Mouse (Mus musculus) stomach, embryonic 14.5 days (tissue): Measurements from ENCODE around the gene C2. TPM values are rescaled to one million over a fixed set of nuclear protein-coding genes. Genes with fewer than 3 reads are reported as not detected.

Experiments
- ATAC-seq: fragments of 200-750 bp; cut with Nextera tagmentation; 2 replicates; pipeline ENCODE4 v1.8.0; 2017; ENCODE audit warnings: low read depth, moderate TSS enrichment; ENCODE audit not compliant: insufficient number of reproducible peaks, insufficient read depth, low FRiP score
- H3K27ac ChIP-seq: fragments of 300-500 bp; sonication (generic); 2 replicates; pipeline ENCODE4 v1.5.1; 2014; ENCODE audit warnings: mild to moderate bottlenecking, low read length, moderate library complexity, mixed read lengths
- H3K27me3 ChIP-seq: fragments of 300-500 bp; sonication (generic); 2 replicates; pipeline ENCODE4 v1.6.1; 2014; ENCODE audit warnings: low read length, control low read depth, mixed read lengths; ENCODE audit not compliant: control insufficient read depth, insufficient read depth
- H3K36me3 ChIP-seq: fragments of 300-500 bp; sonication (generic); 2 replicates; pipeline ENCODE4 v1.6.1; 2014; ENCODE audit warnings: mild to moderate bottlenecking, control low read depth, low read length, moderate library complexity, mixed read lengths; ENCODE audit not compliant: control insufficient read depth, insufficient read depth
- H3K4me1 ChIP-seq: fragments of 300-500 bp; sonication (generic); 2 replicates; pipeline ENCODE4 v1.6.1; 2014; ENCODE audit warnings: low read length, control low read depth, mixed read lengths; ENCODE audit not compliant: control insufficient read depth, insufficient read depth
- H3K4me2 ChIP-seq: fragments of 300-500 bp; sonication (generic); replicated peaks from 2 replicates; pipeline ENCODE4 v1.6.1; 2014; ENCODE audit warnings: low read depth, low read length, control low read depth
- H3K4me3 ChIP-seq: fragments of 300-500 bp; sonication (generic); 2 replicates; pipeline ENCODE4 v1.5.1; 2014; ENCODE audit warnings: low read depth, low read length, control low read depth
- H3K9ac ChIP-seq: fragments of 300-500 bp; sonication (generic); replicated peaks from 2 replicates; pipeline ENCODE4 v1.6.1; 2014; ENCODE audit warnings: low read depth, mild to moderate bottlenecking, control low read depth, low read length, moderate library complexity, mixed read lengths
- H3K9me3 ChIP-seq: fragments of 300-500 bp; sonication (generic); 2 replicates; pipeline ENCODE4 v1.6.1; 2016; ENCODE audit warnings: low read depth, low read length, control low read depth; ENCODE audit not compliant: control insufficient read depth
- WGBS: fragments of 180-500 bp; shearing (Covaris S2); extraction: QIAGEN DNeasy Blood & Tissue Kit; methylation state at CpG from one replicate; pipeline ENCODE4 v1.1.7; 2014; 5-methylcytosine and 5-hydroxymethylcytosine counted together
- polyA plus RNA-seq: library from polyadenylated mRNA; unstranded; fragments of >200 nt; fragmentation: Nextera tagmentation; extraction: Ambion mirVana; gene quantifications from 2 replicates; pipeline ENCODE4 v1.2.1, GENCODE M21; 2014

Gene C2
- polyA plus RNA-seq = 2.8 TPM in 2 replicates

- peak within 1 kb of the TSS; percentile 96 for H3K9ac ChIP-seq
- ATAC-seq = peak; percentile 33
Observed at GRCm38 (mm10) chr17:34898160-34898586, at the start of gene C2, which contains the start of gene Ehmt2. C2 (minus strand) TSS chr17:34898265. Ehmt2 (plus strand) TSS chr17:34898469.

GRCm38 (mm10) chr17:34947606-34948005, 49.5 kb upstream of the C2 start:
- Histone ChIP-seq H3K9me3 (no peaks in the 10 kb centered on the region), H3K27me3 (no peaks in the 10 kb centered on the region), H3K4me1 (peaks cover 10% of the 10 kb centered on the region), H3K4me3 (no peak overlapping the region), H3K27ac (no peak overlapping the region), H3K4me2 (no peak overlapping the region), H3K9ac (no peak overlapping the region), H3K36me3 (peaks cover 22% of the 10 kb centered on the region)
- WGBS = 26% methylated on average over 8 of the region's 8 CpGs
- ATAC-seq = no peak

More at GRCm38 (mm10) chr17:34898160-34898586, at the start of gene C2, which contains the start of gene Ehmt2:
- Histone ChIP-seq H3K4me3 (peak within 1 kb of the TSS; percentile 61), H3K27ac (peak within 1 kb of the TSS; percentile 98), H3K27me3 (no peaks in the 10 kb centered on the region), H3K36me3 (peaks cover 16% of the 10 kb centered on the region), H3K9me3 (no peaks in the 10 kb centered on the region), H3K4me2 (peak within 1 kb of the TSS; percentile 80), H3K4me1 (peaks cover 27% of the 10 kb centered on the region)
- 0% methylated on average over 18 of the region's 44 CpGs for WGBS

GRCm38 (mm10) chr17:34946486-34947140, 48.5 kb upstream of the C2 start:
- no peaks in the 10 kb centered on the region for H3K27me3 ChIP-seq
- H3K9me3 ChIP-seq = no peaks in the 10 kb centered on the region
- no peak overlapping the region for H3K9ac ChIP-seq
- peaks cover 22% of the 10 kb centered on the region for H3K36me3 ChIP-seq
- WGBS = 90% methylated on average over 5 of the region's 5 CpGs
- ATAC-seq = no peak
- no peak overlapping the region for H3K4me3 ChIP-seq
- H3K4me1 ChIP-seq = peaks cover 10% of the 10 kb centered on the region
- H3K27ac ChIP-seq = no peak overlapping the region
- no peak overlapping the region for H3K4me2 ChIP-seq

DNA sequence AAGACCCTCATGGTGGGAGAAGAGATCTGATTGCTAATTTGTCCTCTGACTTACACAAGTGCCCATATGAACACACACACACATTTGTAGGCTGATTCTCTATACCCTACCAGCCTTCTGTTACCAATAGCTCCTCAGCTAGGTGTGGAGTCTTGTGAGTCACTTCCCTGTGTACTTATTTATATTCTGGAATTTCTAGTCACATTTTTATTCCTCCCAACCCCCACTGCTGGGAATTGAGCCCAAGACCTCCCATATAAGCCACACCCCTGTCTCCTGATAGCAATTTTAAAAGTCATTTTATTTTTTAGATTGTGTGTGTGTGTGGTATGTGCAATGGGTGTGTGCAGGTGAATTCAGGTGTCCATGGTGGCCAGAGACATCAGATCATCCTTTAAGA, 46.3 kb upstream of the C2 start:
- H3K27me3 ChIP-seq = no peaks in the 10 kb centered on the region
- H3K4me3 ChIP-seq = no peak overlapping the region
- 0 out of 2 replicates have a peak, but pooled peaks have one; percentile 14 for ATAC-seq
- H3K9ac ChIP-seq = no peak overlapping the region
- peaks cover 2% of the 10 kb centered on the region; the same call in 1 of the 2 replicates for H3K36me3 ChIP-seq
- no peak overlapping the region for H3K27ac ChIP-seq
- H3K4me2 ChIP-seq = no peak overlapping the region
- H3K9me3 ChIP-seq = no peaks in the 10 kb centered on the region
- no peaks in the 10 kb centered on the region for H3K4me1 ChIP-seq

DNA sequence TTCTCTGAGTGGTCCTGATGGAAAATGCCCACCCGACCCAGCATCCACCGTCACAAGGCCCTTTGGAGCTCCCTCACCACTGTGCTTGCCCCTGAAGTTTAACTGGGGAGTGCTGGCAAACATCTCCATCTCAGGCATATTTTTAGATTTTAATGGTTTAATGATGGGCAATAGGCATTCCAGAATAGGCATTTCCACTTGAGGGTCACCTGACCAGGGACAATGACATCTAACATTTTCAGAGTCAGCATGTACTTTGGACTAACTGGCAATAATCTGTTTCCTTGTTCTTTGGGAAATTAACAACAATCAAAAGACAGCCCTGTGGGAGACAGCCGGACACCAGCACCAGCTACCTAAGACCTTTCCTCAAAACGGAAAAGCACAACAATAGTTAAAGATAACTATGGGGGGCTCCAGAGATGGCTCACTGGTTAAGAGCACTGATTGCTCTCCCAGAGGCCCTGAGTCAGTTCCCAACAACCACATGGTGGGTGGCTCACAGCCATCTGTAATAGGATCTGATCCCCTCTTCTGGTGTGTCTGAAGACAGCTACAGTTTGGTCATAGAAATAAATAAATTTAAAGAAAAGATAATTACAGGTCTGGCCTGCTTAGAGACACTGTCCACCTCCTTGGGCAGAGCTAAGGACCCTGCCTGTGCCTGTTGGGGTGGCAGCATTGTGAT, 45.2 kb upstream of the C2 start:
- no peaks in the 10 kb centered on the region for H3K4me1 ChIP-seq
- WGBS = 91% methylated on average over 4 of the region's 4 CpGs
- H3K9me3 ChIP-seq = no peaks in the 10 kb centered on the region
- H3K27me3 ChIP-seq = no peaks in the 10 kb centered on the region
- no peak overlapping the region for H3K9ac ChIP-seq
- no peak for ATAC-seq
- no peak overlapping the region for H3K4me2 ChIP-seq
- H3K27ac ChIP-seq = no peak overlapping the region
- no peak overlapping the region for H3K4me3 ChIP-seq
- no peaks in the 10 kb centered on the region for H3K36me3 ChIP-seq

DNA sequence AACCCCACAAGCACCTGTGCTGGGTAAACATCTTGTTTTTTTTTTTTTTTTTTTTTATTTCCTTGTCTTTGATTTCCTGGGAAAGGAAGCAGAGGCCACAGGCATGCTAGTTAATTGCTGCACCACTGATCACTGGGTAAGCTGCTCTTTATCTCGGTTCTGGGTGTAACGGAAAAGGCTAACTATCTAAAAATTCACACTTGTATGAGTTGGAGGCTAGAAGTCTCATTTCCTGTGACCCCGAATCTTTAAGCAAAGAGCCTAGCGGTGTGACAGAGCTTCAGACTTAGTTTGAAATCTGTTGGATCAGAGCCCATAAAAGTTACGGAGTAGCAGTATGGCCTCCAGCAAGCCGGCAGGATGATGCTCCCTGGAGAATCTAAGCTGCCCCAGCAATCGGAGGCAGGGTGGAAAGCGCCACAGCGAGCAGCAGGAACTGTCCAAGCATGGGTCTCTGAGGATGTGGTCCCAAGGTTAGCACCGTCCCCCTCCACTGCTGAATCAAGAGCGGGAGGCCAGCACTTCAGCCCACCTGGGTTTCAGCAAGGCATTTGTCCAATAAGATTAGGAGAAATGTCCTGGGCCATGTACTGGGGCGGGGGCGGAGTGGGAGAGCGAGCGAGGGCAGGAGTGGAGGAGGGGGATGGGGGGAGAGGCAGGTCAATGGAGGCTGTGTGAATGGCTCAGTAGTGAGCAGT, 43.4 kb upstream of the C2 start:
- WGBS = 10% methylated on average over 15 of the region's 15 CpGs
- Histone ChIP-seq H3K4me1 (no peaks in the 10 kb centered on the region), H3K27ac (no peak overlapping the region; the same call in 1 of the 2 replicates), H3K4me2 (peak overlapping the region; percentile 39), H3K36me3 (no peaks in the 10 kb centered on the region), H3K9ac (0 out of 2 replicates have a peak overlapping the region, but pooled peaks have one; percentile 21), H3K27me3 (no peaks in the 10 kb centered on the region), H3K4me3 (peak overlapping the region; percentile 14), H3K9me3 (no peaks in the 10 kb centered on the region)
- ATAC-seq = 0 out of 2 replicates have a peak, but pooled peaks have one; percentile 33

- no peak overlapping the region for H3K4me3 ChIP-seq
- no peaks in the 10 kb centered on the region for H3K27me3 ChIP-seq
- H3K9me3 ChIP-seq = no peaks in the 10 kb centered on the region
- H3K4me1 ChIP-seq = no peaks in the 10 kb centered on the region
- 85% methylated on average over 6 of the region's 6 CpGs for WGBS
- H3K27ac ChIP-seq = no peak overlapping the region
- ATAC-seq = no peak
- no peak overlapping the region for H3K9ac ChIP-seq
- no peaks in the 10 kb centered on the region for H3K36me3 ChIP-seq
- no peak overlapping the region for H3K4me2 ChIP-seq
Observed at GRCm38 (mm10) chr17:34937960-34938505, 40.0 kb upstream of the C2 start.

GRCm38 (mm10) chr17:34934830-34935229, 36.8 kb upstream of the C2 start:
- Histone ChIP-seq H3K36me3 (no peaks in the 10 kb centered on the region), H3K4me2 (no peak overlapping the region), H3K27me3 (no peaks in the 10 kb centered on the region), H3K4me1 (no peaks in the 10 kb centered on the region), H3K4me3 (no peak overlapping the region), H3K9ac (no peak overlapping the region), H3K27ac (no peak overlapping the region), H3K9me3 (no peaks in the 10 kb centered on the region)
- ATAC-seq = no peak
- 53% methylated on average over 8 of the region's 8 CpGs for WGBS
